Mouse (Mus musculus) thymus, adult 2 months (tissue): ENCODE measurements at regions not wholly inside any gene's neighbourhood (a gene's known extent, or its start where the extent isn't known, plus 50 kb on each side); places are given as distances from the start of the nearest gene placed in this dataset.

Experiments used
- CTCF ChIP-seq: fragments of 200-500 bp; IDR thresholded peaks from 2 replicates; pipeline ENCODE4 v1.5.1; 2012; ENCODE audit warnings: mild to moderate bottlenecking, control low read depth, low read length, moderate library complexity, borderline replicate concordance; ENCODE audit not compliant: control insufficient read depth, poor library complexity, insufficient read depth; ENCODE audit errors: extremely low read depth
- POLR2A ChIP-seq: fragments of 200-500 bp; IDR thresholded peaks from 2 replicates; pipeline ENCODE4 v1.6.1; 2012; ENCODE audit warnings: mild to moderate bottlenecking, low read length, control low read depth, moderate library complexity; ENCODE audit not compliant: control insufficient read depth, poor library complexity, insufficient read depth; ENCODE audit errors: extremely low read depth

DNA sequence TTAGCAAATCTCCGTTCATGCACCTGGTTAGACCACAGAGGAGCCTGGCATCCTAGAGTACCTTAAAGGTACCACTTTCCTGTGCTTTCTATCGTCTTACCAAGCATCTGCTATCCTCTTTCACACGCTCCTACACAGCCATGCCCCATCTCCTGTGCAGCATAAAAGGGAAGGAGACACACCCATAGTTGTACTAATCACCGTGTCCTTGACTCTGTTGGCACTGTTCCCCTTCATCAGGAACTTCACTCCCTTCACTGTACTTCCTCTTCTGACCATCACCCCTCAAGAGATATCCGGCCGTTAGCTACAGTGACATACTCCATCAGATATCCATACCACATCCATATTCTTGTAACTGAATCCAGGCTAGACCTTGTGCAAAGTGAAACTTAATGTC lies 186.6 kb downstream of the Cd47 start:
- TF ChIP-seq CTCF (no peak), POLR2A (no peak)
